Mouse (Mus musculus) urinary bladder, postnatal 14 days (tissue): ENCODE measurements around the gene Gm3285.

Source experiments
- DNase-seq: peaks from one replicate; pipeline ENCODE4 v3.0.0; 2021; ENCODE audit warnings: low spot score

The Gm3285 gene

GRCm38 (mm10) chr10:77900903-77901818 is 39.4 kb downstream of the Gm3285 start:
- no peak for DNase-seq

GRCm38 (mm10) chr10:77901871-77902210 is 40.1 kb downstream of the Gm3285 start:
- DNase-seq = no peak

DNA sequence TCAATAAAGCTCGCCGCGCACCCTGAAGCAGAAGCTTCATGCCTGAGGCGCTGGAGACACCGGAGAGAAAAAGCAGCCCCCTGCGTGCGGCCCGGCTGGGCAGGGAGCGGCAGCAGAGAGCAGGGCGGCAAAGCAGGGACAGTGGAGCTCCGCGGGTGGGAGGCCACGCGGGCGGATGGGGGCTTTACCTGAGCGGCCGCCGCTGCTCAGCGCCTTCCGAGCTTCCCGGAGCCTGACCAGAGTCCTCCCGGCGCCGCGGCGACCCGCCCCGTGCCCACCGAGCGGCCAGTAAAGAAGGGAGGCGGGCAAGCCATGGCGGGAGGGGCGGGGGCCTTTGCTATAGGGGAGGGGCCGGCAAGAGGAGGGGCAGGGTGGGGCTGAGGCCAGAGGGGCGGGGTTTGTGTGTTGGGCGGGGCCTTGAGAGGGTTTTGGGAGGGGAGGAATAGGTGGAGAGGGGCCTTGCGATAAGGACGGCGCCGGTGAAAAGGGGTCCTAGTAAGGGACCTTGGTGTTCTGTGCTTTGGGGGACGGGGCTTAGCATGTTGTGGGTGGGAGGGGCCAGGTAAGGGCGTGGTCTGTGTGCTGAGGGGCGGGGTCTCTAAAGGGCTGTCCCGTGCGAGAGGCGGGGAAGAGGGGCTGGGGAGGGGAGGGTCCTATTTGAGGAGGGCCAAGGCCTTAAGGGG is 40.6 kb downstream of the Gm3285 start, which contains the start of gene Lrrc3:
Gene Lrrc3 (minus strand): TSS at position 326 of the 683 bp plus-strand sequence.
- peak; percentile 64 for DNase-seq

DNA sequence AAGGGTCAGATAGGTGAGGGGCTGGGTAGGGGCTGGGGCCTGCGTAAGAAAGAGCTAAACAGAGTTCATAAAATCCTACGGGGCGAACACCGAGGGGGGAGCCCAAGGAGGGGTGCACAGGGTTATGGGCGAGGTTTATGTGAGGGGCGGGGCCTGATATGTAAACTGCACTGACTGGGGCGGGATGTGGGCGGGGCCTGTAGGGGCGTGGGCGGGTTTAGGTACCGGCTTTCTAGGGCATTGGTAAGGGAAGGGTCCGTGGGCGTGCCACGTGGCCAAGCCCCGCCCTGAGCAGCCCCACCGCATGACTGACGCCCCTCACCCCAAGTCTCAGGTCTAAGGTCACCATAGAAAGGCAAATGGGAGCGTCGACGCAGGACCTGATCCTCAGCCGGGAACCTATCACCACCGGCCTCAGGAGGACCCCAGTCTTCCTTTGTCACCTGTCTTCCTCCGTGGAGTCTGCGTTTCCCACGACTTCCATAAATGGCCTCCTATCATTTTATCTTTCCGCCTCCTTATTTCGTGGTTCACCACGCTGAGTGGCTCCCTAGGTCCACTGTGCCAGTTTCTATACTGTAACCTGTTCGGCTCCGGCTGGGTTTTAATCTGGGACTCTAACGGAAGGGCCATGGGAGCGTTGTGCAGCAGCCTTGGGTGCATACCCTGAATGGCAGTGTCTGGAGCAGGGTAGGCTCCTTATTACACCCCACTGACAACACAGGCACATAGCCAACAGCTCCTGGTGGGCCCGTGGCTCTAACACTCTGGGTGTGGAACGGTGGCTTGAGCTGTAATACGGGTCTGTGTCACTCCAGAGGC is 41.3 kb downstream of the Gm3285 start:
- DNase-seq = peak; percentile 57
